Mouse (Mus musculus) spleen, adult 2 months (tissue): ENCODE measurements at regions not wholly inside any gene's neighbourhood (a gene's known extent, or its start where the extent isn't known, plus 50 kb on each side); places are given as distances from the start of the nearest gene placed in this dataset.

Experiments used
- DNase-seq, 2 experiments: peaks; one replicate each; pipeline versions ENCODE4 v3.0.0 to v3.0.0-alpha.2; 2012 to 2021; ENCODE audit warnings: low spot score in 2 of 2, low read depth in 1 of 2
- H3K27ac ChIP-seq: fragments of 200-500 bp; 2 replicates; pipeline ENCODE4 v1.5.1; 2012; ENCODE audit warnings: low read length, inconsistent platforms; ENCODE audit not compliant: insufficient read depth
- H3K27me3 ChIP-seq: fragments of 200-500 bp; 2 replicates; pipeline ENCODE4 v1.6.1; 2012; ENCODE audit warnings: mild to moderate bottlenecking, moderate library complexity, low read length, inconsistent platforms; ENCODE audit not compliant: control insufficient read depth, insufficient read depth
- H3K36me3 ChIP-seq: fragments of 200-500 bp; 2 replicates; pipeline ENCODE4 v1.6.1; 2012; ENCODE audit warnings: mild to moderate bottlenecking, low read length, inconsistent platforms; ENCODE audit not compliant: control insufficient read depth, insufficient read depth
- H3K4me1 ChIP-seq: fragments of 200-500 bp; 2 replicates; pipeline ENCODE4 v1.6.1; 2011; ENCODE audit warnings: inconsistent platforms; ENCODE audit not compliant: control insufficient read depth, insufficient read depth, insufficient read length
- H3K4me3 ChIP-seq: fragments of 200-500 bp; 2 replicates; pipeline ENCODE4 v1.5.1; 2011; ENCODE audit warnings: mild to moderate bottlenecking, inconsistent platforms; ENCODE audit not compliant: insufficient read depth, insufficient read length; ENCODE audit errors: extremely low read depth
- CTCF ChIP-seq: fragments of 200-500 bp; IDR thresholded peaks from 2 replicates; pipeline ENCODE4 v1.5.1; 2011; ENCODE audit warnings: mild to moderate bottlenecking, inconsistent platforms; ENCODE audit not compliant: insufficient read depth, insufficient read length, insufficient replicate concordance; ENCODE audit errors: extremely low read depth
- POLR2A ChIP-seq: fragments of 200-500 bp; IDR thresholded peaks from 2 replicates; pipeline ENCODE4 v1.6.1; 2011; ENCODE audit warnings: low read depth, low read length, inconsistent platforms
- WGBS: fragments of 180-500 bp; shearing (Covaris S2); methylation state at CpG from one replicate; pipeline ENCODE4 v1.1.7; 2018; 5-methylcytosine and 5-hydroxymethylcytosine counted together

DNA sequence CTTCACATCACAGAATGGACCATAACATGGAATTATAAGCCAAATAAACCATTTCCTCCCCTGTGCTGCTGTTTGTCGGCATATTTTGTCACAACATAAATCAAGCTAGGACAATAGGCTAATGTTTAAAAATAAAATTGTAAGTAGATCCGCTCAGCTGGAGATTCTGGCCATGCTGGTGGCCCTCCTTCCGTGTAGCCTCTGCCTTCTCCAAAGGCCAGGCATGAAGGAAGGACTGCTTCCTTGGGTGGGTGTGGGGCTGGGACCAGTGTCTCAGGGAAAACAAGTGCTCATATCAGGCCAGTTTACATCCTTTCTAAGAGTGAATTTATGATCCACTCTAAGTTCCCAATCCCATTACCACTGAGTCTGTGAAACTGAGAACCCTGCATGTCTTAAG is 206.3 kb upstream of the Ppp2r2d start:
- 73% methylated on average over 3 of the region's 3 CpGs for WGBS
- no peak overlapping the region for H3K4me3 ChIP-seq
- no peaks in the 10 kb centered on the region for H3K4me1 ChIP-seq
- no peaks in the 10 kb centered on the region for H3K27me3 ChIP-seq
- no peak for DNase-seq
- no peak for TF ChIP-seq POLR2A
- no peak for TF ChIP-seq CTCF
- no peak overlapping the region for H3K27ac ChIP-seq
- H3K36me3 ChIP-seq, result no peaks in the 10 kb centered on the region

DNA sequence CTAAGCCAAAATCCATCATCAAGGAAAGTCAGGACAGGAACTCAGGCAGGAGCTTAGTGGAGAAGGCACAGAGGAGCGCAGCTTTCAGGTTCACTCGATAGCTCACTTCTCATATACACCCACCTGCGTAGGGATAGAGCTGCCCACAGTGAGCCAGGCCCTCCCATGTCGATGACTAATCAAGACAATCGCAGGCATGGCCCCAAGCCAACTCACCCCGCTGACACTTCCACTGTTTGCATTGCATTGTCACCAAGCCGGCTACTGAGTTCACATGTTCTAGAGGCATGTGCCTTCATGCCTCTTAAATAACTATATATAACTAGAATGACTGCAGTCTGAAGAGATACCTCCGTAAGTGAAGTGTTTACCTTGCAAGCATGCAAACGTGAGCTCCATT is 219.8 kb upstream of the Ppp2r2d start:
- 89% methylated on average over 9 of the region's 9 CpGs for WGBS
- H3K4me1 ChIP-seq, result no peaks in the 10 kb centered on the region
- no peak overlapping the region for H3K27ac ChIP-seq
- no peak overlapping the region for H3K4me3 ChIP-seq
- TF ChIP-seq POLR2A (no peak), CTCF (no peak)
- H3K36me3 ChIP-seq, result no peaks in the 10 kb centered on the region
- no peaks in the 10 kb centered on the region for H3K27me3 ChIP-seq
- DNase-seq, result no peak

DNA sequence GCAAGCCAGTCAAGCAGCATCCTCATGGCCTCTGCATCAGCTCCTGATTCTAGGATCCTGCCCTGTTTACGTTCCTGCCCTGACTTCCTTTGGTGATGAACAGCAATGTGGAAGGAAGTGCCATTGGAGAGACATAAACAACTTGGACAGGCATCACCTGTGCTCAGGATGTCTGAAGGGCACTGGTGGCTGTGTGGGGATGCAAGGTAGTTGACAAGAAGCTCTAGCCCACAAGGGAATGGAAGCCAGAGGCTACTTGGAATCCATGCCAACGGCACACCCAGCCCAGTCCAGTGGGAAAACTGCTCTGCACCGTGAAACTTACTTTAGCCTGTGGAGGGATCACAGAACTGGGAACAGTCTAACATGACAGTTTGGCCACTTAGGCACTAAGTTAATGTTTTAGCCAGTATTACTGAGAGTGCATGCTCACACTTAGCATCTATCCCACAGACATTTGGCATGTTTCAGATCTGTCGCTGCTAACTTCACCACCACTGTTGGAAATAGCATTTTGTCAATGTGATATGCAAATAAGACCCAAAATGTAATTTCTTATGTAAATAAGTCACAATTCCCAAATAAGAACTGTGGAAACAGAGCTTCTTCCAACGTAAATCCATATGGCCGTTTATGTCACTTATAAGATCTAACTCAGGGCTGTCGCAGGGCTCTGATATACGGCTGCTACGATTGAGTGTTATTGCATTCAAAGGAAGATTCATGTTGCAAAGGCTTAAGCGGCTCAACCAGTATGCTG is 223.5 kb upstream of the Tcerg1l start:
- no peak for TF ChIP-seq POLR2A
- TF ChIP-seq CTCF, result no peak
- no peak for DNase-seq
- Histone ChIP-seq H3K27me3 (no peaks in the 10 kb centered on the region), H3K27ac (no peak overlapping the region), H3K4me3 (no peak overlapping the region), H3K4me1 (no peaks in the 10 kb centered on the region), H3K36me3 (no peaks in the 10 kb centered on the region)
- whole genome bisulfite sequencing, result 85% methylated on average over 10 of the region's 10 CpGs

DNA sequence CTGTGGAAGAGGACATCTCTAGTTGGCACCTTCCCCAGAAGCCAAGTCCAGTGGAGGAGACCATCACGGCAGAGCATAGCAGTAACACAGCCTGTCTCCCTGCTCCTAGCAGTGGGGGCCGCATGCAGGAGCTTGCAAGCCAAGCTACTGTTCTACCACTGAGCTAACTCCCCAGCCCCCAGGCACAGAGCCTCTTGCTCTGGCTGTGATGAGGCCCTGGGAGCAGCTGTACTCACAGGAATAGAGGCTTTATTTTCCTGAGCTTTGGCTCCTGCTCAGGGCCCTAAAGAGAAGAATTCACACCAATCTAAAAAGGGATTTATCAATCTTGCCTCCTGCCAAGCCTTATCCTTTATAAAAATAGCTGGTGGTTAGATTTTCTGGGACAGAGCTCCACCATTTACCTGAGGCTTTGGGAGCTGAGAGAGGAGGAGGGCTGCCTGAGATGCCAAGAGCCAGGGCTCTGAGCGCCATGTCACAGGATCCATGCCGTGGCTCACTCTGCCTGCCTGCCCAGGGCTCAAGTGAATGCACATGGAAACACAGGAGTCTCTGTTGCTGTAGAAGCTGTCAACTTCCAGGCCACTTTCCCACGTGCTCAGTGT is 222.7 kb upstream of the Tcerg1l start:
- 74% methylated on average over 5 of the region's 5 CpGs for WGBS
- Histone ChIP-seq H3K36me3 (no peaks in the 10 kb centered on the region), H3K27me3 (no peaks in the 10 kb centered on the region), H3K27ac (no peak overlapping the region), H3K4me1 (no peaks in the 10 kb centered on the region), H3K4me3 (no peak overlapping the region)
- TF ChIP-seq POLR2A (no peak), CTCF (no peak)
- DNase-seq, result no peak

DNA sequence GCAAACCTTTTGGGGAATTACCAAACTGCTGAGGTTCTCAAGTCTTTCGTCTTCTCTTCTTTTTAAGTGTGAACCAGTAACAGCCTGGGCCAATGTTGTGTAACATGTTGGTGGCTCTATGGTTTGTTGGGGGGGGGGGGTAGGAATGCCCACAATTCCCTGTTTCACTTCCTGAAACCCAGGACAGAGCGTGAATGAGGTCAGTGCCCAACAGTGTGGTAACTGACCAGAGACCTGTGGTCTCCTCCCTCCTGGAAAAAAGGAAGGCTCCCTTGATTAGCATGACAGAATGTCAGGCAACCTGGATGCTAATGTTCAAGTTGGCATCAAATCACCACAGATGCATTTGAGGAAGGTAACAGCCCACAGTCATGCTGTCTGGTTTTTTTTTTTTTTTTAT is 218.9 kb upstream of the Tcerg1l start:
- Histone ChIP-seq H3K36me3 (no peaks in the 10 kb centered on the region), H3K4me3 (no peak overlapping the region), H3K4me1 (no peaks in the 10 kb centered on the region), H3K27me3 (no peaks in the 10 kb centered on the region), H3K27ac (no peak overlapping the region)
- WGBS, result 40% methylated on average over 2 of the region's 2 CpGs
- DNase-seq, result no peak
- no peak for TF ChIP-seq CTCF
- TF ChIP-seq POLR2A, result no peak

DNA sequence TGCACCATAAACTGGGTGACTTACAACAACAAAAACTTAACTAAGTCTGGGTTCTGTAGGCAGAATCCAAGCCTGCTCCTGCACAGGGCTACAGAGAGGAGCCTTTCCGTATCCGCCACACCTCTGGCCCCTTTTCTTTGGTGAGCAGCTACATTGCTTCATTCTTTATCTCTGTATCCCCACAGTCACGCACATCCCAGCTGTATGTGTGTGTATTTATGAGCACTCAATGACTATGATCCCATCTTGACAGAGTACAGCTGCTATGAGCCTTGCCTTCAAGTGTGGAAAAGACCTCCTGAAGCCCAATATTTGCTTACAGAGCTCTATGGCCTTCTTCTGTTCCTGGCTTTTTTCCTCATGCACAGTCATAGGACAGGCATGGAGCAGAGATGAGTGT is 212.1 kb upstream of the Tcerg1l start:
- WGBS, result 90% methylated on average over 3 of the region's 3 CpGs
- DNase-seq, result no peak
- no peaks in the 10 kb centered on the region for H3K27me3 ChIP-seq
- TF ChIP-seq CTCF, result no peak
- TF ChIP-seq POLR2A, result no peak
- H3K36me3 ChIP-seq, result no peaks in the 10 kb centered on the region
- no peaks in the 10 kb centered on the region for H3K4me1 ChIP-seq
- H3K27ac ChIP-seq, result no peak overlapping the region
- no peak overlapping the region for H3K4me3 ChIP-seq

DNA sequence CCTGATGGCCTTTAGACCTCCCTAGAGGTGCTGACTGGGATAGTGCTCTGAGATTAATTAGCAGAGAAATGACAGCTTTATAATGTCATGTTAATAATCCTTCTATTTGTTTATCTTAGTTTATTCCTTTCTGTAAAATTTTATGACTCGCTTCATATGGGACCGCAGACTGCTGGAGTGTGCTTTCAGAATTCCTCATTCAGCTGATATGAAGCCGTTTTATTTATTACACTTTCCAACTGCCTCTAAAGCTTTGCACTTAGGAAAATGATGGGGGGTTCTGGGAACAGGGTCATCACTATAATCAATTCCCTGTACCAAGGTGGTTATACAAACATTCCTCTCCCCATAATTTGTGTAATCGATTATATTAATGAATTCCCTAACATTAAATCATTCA is 211.6 kb upstream of the Tcerg1l start:
- Histone ChIP-seq H3K4me1 (no peaks in the 10 kb centered on the region), H3K27ac (no peak overlapping the region), H3K36me3 (no peaks in the 10 kb centered on the region), H3K27me3 (no peaks in the 10 kb centered on the region), H3K4me3 (no peak overlapping the region)
- WGBS, result 89% methylated on average over 4 of the region's 4 CpGs
- no peak for DNase-seq
- no peak for TF ChIP-seq CTCF
- TF ChIP-seq POLR2A, result no peak
